Mouse (Mus musculus) kidney, postnatal 10 days (tissue): ENCODE measurements around the gene Sult6b1.

Experiments used
- DNase-seq: peaks from one replicate; pipeline ENCODE4 v3.0.0; 2021; ENCODE audit warnings: mixed read lengths

The Sult6b1 gene

DNA sequence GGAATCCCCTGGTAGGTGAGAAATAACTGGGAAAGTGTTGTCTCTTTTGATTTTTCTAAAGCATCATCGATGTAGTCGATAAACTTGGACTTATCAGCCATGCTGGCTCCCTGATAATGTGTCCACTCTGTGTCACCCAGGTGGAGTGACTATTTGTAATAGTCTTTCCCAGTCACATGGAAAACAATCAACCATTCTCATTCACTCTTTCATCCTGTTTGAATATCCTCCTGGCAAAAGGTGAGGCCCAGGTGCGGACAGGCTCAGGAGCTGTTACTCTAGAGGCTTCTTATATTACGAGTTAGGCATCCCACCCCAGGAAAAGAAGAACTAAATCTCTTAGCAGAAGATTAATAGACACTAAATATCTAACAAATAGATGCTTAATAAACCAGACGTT is at the start of gene Sult6b1:
Sult6b1 (minus strand) TSS at position 101 of the 400 bp plus-strand sequence.
- DNase-seq = no peak

DNA sequence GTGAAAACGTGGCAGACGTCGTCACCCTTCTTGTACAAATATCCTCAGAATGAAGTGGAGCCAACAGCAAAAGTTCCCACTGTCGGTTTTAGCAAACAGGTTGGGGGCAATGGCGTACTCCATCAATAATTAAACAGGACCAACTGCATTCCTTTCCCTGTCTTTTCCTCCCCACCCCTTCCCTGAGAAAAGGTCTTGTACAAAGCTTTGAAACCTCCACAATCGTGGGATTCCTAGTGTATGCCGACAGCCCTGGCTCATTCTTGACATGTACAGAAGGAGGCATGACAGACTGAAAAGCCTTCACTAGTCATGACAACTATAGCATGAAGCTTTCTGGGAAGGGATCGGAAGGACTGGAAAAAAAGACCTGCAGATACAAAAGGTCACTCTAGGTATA is 46.4 kb upstream of the Sult6b1 start:
- DNase-seq = no peak

DNA sequence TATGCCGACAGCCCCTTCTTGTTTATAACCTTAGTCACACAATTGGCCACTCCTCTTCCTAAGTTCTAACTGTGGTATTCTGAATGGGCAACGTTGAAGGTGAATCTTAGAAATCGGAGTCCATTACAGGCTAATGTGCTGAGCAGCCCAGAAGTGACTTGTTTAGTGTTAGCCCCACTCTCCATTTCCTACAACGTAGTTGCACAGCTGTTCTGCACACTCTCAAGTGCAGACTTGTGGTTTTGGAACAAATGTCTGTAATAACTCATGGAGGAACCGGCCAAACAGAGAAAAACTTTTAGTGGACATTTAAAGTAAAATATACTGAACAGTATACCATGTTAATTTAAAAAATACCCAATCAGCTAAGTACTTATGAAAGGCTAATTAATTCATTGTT is 45.3 kb upstream of the Sult6b1 start:
- no peak for DNase-seq

DNA sequence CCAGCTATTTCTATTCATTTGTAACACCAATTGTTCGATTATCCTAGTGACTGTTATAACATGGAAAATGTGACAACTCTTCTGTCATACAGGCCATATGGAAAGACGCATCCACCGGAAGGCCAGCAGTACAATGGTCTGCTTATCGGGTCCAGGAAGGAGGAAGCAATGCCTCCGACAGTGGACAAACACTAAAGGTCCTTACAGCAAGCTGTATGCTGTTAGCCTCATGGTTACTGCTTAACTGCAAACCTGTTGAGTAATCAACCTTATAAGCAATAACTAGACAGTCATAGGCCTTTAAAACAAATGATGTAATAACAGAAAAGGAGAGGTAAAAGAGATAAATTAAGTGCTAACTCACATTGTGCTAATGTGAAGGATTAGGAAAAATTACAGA is 44.4 kb upstream of the Sult6b1 start:
- DNase-seq = no peak

DNA sequence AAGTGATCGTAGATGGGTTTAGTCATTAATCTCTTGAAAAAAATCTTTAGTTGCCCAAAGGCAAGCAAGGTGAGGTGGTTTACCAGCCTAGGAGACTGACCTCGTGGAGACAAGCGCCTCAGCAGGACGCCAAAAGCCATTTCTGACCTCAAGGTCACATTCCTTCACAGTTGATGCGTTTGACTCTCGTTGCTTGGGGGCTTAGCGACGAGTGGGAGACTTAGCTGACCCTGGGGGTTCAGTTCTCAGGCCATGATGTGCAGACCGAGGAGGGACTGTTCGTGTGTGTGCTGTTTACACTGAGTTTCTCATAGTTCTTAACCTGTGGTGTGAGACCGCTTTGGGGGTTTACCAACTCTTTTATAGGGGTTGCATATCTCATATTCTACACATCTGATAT is 35.8 kb upstream of the Sult6b1 start:
- DNase-seq = no peak

DNA sequence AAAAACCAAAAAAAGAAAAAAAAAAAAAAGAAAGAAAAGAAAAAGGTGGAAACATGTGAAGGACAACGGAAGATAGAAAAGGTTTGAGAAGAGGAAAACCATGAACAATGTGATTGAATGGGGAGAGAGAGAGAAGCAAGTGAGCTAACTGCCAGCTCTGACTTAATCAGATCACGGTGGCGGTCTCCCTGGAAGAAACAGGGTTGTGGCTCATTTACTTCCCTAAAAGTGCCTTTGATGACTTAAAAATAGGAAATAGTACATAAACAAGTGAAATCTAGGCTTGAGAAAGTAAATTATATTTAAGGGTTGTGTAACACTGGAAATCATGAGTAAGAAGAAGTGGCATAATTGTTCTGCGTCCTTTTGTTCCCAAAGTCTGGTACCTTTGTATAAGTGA is 32.1 kb upstream of the Sult6b1 start:
- no peak for DNase-seq

DNA sequence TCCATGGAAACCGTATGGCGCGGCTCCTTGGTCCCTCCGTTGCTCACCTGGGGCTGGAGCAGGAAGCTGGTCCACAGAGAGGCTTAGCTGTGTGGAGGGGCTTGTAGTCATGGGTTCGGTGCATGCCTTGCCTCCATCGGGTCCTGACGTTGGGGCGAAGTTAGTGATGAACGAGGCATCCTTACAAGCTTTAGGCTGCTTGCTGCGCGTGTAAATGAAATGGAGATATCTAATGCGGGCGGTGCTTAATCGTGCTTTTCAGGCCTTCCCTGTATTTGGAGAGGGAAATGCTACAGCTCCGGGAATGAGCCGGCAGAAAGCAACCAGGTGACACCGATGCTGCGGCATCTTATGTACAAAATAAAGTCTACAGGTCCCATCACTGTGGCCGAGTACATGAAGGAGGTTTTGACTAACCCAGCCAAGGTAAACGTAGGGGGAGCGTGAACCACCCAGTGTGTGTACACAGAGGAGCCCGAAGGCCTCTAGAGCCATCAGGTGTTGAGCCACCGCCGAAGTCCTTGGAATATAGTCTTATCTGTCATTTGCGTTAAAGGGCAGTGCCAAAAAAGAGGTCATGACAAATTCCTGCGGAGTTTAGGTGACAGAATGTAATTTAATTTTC is 30.5 kb upstream of the Sult6b1 start:
- DNase-seq = no peak

DNA sequence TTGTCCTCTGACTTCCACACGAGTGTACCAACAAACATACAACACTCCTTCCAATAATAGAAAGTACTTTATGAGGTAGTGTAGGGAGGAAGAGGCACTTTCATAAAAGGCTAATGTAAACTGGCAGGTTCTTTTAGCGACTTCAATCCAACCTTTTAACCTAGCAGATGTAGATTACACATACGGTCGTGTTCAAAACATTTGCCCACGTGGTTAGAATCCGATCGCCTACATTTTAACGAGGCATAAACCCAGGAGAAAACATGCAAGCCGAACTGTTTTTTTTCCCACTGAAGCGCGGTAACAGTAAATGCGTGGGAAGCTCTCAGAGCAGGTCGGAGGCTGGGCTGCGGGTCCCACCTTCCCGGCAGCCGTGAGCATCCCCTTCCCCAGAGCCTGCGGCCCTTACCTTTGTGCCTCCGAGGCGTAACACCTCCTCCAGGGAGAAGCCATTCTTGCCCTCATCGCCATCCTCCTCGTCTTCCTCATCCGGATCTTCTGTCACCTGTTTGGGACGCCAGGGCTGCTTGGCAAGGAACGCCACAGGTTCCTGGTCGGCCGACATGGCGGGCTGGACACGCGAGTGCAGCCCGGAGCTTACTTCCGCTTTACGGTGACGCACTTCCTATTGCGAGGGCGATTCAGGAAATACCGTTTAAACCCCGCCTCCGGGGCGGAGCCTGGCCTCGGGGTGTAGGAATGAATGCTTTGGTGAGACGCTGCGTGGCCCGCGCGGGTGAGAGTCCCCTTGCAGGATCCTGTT is 29.9 kb upstream of the Sult6b1 start, which contains the start of the genes Cebpz and Ndufaf7:
Cebpz (minus strand) TSS at position 601 of the 763 bp plus-strand sequence.
Ndufaf7 (plus strand) TSS at position 671 of the 763 bp plus-strand sequence.
- DNase-seq = peak; percentile 98

DNA sequence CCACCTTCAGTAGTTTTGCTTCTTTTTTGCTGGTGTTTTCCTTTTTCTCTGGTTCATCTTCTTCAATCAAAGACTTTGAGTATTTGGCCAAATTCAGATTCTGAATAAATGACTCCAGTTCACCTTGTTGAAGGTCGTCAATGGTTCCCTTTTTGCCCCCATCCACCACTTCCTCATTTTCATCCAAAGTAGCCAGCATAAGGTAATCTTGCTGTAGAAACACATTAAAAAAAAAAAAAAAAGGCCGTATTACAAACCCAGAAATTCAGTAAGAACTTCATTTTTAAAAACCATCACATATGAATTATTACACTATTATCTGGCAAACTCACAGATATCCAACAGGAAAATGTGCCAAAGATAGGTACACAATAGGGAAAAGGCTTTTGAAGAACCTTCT is 29.1 kb upstream of the Sult6b1 start:
- DNase-seq = no peak

DNA sequence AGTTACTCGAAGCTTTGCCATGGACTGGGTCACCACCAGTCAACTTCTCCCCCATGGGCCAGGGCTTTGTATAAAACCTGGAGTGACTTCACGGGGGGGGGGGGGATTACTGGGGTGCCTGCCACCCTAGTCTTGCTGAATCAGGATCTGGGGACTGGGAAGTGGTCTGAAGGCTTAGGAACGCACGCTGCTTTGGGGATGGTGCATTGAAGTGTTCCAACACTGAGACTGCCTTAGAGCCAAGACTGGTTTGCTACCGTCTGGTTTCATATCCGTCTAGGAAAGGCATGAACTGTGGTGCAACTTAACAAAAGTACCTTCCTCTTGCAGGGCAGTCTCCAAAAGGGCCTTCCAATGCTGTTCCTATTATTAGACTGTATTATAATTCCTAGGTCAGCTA is 10.9 kb upstream of the Sult6b1 start:
- no peak for DNase-seq

DNA sequence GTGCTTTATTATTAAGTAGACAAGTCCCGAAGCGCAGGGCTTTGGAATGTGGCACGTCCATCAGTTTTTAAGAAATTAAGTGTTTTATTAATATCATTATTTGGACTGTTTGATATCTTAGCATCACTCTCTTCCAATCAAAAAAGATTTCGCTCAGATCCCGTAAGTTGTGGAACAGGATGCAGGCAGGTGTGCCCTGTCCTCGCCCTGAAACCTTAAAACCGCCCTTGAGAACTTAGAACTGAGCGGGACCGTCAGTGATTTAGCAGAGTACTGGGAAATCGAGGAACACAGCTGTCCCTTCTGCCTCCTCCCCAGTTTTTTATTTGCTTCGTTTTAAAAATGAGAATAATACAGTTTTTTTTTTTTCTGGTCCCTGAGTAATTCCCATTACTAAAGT is 10.1 kb upstream of the Sult6b1 start:
- DNase-seq = no peak

DNA sequence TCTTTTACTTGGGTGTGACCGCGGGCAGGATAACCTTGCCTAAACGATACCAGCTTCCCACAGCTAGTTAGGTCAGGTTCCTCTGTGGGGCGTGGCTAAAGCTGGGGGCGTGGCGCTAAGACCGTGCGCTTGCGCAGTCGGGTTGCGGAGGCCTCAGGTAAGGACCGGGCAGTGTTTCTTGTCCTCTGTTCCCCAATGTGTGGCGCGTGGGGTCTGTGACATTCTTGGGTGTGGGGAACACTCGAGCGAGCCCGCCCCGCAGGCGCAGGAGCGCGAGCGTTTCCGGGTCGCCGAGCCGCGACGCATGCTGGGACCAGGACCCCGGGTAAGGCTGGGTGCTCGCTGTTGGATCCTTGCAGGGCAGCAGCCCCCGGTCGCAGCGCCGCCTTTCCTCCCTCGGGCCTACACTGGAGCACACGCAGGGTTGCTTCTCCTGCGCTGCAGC is 9.6 kb upstream of the Sult6b1 start, which contains the start of gene Cebpzos:
Cebpzos (plus strand) TSS at position 132 of the 445 bp plus-strand sequence.
- peak; percentile 89 for DNase-seq

DNA sequence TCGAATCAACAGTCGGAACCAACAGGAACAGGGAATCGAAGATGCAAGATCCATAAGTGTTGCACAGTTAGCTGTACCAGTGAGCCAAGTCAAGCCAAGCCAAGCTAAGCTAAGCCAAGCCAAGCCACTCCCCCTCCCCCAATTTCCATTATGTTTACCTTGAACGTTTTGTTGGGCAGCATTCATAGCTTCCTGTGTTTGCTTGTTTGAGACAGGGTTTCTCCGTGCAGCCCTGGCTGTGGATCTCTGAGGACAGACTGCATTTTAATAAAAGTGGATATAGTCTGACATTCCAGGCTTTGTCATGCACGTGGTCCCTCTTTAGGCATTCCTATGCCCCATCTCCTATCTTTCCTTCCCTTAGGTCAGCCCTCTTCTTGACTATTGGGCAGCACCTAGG is 9.0 kb upstream of the Sult6b1 start:
- DNase-seq = no peak

DNA sequence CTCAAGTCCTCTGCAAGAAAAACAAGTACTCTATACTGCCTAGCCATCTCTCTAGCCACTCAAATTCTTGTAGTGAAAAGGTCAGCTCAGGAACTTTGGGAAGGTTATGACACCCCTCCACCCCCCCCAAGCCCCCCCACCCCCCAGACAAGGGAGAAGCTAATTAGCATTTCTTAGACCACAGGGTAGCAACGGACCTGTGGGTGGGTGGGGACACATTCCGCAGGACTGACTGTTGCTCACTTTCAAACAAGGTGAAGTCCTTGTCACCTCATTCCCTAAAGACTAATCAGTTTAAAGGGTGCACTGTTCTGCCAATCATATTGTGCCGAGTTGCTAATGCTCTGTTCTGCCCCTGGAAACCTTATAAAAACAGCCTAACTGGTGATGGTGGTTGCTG is 7.1 kb upstream of the Sult6b1 start:
- DNase-seq = no peak

DNA sequence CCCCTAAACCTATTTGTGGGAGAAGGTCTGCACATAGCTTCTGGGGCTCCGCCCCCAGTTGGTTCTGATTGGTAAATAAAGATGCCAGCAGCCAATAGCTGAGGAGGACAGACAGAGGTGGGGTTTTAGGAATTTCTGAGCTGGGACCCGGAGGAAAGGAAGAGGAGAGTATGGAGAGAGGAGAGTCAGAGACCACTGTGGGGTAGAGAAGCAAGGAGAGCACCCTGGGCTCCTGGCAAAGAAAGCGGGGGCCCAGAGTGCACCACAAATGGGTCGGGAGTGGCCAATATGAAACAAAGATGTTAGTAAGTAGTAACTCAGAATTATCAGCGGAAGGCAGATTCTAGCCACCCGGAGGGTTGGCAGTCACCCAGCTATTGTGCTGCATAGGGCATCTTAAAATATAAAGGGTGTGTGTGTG is 6.1 kb upstream of the Sult6b1 start:
- peak; percentile 36 for DNase-seq

DNA sequence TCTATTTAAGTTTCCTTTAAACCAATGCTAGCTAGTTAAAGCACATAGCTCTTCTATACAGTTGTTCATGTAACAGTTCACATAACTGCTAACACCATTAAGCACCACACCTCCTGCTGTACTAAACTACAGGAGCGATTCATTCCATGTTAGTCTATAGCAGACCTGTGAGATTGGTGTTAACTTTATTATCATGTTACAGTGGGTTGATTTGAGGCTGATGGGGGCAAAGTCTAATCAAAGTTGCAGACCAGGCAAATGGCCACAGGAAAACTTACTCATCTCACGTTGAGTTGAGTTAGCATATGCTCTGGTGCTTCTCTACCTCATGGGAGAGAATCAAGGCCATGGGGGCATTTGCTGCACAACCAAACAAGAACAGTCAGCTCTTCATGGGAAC is 2.6 kb upstream of the Sult6b1 start:
- DNase-seq = no peak

DNA sequence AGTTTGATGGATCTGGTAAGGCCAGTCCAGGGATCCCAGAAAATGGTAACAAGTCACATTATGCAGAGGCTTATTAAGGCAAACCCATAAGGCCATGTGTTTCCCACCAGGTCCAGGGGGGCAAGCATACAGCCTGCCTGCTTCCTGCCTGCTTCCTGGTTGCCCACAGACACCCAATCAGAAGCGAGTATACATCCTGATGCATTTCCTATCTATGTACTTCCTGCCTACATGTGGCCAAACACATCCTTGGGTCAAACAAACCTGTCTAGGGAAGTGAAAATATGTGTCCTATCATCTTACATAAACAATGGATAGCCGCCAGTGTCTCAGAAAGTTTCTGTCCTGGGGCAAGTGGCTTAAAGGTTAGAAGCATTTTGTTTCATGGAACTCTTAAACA is 3.6 kb downstream of the Sult6b1 start:
- DNase-seq = no peak

DNA sequence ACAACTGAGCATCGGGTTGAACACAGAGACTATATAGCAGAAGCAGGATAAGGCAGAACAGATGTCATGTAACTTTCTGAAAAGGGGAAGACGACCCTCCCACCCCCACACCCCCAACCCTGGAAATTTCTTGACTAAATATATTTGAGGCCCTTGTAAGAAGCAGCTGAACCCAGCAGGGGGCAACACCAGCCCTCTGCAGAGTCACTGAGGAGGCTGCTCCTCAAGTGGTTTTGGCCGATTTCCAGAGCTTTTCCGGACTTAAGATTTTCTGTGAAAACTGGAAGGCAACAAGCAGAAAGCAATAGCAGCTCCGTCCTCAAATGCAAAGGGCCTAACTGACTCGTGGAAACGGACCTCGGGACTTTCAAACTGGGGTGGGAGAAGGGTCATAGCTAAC is 11.4 kb downstream of the Sult6b1 start:
- DNase-seq = peak; percentile 85

DNA sequence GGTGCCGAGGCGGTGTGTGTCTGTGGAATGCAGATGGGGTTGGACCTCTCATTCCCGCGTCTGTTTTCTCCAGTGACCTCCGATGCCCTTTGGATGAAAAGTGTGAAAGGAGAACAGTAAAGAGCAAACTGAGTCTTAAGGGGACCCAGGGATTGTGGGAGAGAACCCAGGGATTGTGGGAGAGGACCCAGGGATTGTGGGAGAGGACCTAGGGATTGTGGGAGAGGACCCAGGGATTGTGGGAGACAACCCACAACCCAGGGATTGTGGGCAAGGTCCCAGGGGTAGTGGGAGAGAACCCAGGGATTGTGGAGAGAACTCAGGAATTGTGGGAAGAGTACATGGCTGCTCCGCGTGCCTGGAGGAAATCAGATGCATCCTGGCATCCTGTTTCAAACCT is 11.8 kb downstream of the Sult6b1 start:
- no peak for DNase-seq

DNA sequence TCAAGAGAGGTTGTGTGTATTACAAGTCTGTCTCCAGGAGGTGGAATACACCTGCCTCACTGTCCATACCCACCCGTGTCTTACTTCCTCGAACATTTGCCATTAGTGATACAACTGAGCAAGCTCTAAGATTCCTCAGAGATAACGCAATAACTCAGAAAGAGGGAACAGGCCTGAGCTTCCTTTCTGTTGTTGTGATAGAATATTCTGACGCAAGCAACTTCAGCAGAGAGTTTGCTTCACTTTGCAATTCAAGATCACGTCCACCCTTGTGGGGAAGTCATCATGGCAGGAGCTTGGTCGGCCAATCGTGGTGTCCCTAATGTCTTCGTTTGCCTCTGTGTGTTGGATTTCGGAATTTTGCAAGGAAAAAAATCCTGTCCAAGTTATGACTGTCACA is 15.8 kb downstream of the Sult6b1 start:
- no peak for DNase-seq

DNA sequence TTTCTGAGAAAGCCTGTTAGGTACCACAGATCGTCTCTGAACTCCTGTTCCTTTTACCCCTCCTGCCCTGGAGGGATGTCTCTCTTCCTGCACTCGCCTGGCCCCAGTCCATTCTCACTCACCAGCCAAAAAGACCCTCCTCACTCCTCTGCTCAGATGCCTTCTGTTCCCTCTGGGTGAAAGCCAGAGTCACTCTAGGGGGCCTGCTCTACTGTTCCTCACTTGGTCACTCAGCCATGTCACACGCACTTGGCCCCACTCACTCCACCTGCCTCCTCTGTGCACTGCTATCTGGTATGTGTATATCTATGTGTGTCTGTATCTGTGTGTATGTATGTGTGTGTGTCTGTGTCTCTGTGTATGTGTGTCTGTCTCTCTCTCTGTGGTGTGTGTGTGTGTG is 17.6 kb downstream of the Sult6b1 start:
- no peak for DNase-seq

DNA sequence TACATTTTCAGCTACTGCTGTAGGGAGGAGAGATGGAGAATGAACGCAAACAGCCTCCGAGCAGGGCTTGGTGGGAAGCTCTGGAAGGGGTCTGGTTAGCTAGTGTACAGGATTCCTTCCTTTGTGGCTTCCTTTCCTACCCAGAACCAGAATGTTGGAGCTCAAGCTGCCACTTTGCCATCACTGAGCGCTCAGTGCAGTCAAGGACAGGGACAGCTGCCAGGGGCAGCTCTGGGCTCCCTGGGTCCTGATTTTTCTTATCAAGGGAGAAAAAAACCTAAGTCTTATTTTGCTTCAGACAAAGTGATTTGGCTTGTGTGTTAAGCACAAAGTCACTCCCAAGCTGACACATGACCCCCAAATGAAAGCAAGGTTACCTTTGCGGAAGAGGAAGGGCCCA is 18.2 kb downstream of the Sult6b1 start:
- DNase-seq = no peak

DNA sequence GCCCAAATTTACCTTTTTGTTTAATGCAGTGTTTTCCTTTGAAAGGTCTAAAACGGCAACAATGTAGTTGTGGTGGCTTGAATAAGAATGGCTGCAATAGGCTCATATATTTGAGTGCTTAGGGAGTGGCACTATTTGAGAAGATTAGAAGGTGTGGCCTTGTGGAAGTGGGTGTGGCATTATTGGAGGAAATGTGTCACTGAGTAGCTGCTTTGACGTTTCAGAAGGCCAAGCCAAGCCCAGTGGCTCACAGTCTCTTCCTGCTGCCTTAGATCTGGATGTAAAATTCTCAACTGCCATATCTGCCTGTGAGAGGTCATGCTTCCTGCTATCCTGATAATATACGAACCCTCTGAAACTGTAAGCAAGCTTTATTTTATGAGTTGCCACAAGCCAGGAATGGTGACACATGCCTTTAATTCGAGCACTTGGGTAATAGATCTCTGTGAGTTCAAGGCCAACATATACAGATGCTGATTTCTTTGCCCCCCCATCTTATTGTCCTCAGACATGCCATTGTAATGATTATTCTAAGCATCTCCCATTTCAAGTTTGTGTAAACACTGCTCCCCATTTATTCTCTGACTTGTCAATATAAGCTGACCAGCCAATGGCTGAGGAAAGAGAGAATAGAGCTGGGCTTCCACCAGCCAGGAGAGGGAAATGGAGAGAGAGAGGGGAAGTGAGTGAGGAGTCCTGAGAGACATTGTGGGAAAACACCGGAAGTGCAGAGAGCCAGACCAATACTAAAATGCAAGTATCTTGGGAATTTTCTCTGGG is 21.3 kb downstream of the Sult6b1 start:
- no peak for DNase-seq

DNA sequence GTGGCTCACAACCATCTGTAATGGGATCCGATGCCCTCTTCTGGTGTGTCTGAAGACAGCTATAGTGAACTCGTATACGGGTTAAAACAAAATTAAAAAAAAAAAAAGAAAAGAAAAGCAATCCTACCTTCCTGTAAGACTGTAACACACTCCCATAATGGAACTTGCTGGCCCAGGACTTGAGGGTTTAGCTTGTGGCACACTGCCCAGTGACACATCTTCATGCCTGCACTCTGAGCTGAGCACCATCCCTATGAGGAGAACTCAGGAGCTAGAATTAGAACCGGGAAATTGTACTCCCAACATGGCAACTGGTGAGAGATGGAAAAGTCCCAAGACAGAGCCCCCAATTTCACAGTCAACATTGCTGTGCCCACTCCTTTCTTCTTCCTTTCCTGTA is 23.5 kb downstream of the Sult6b1 start:
- DNase-seq = no peak
